Mouse (Mus musculus) G1E (cell line): ENCODE data around the gene Kcnip1.

Experiments used
- CTCF ChIP-seq: IDR thresholded peaks from 2 replicates; pipeline ENCODE4 v1.5.1; 2012; ENCODE audit warnings: low read depth, low read length, inconsistent platforms, mixed read lengths
- GATA1 ChIP-seq: IDR thresholded peaks from 2 replicates; pipeline ENCODE4 v1.6.1; 2012; ENCODE audit warnings: borderline replicate concordance, low read length, inconsistent platforms, mixed read lengths
- GATA2 ChIP-seq: IDR thresholded peaks from 2 replicates; pipeline ENCODE4 v1.6.1; 2012; ENCODE audit warnings: low read depth, low read length, inconsistent platforms, borderline replicate concordance
- POLR2AphosphoS5 ChIP-seq: IDR thresholded peaks from 2 replicates; pipeline ENCODE4 v1.6.1; 2012; ENCODE audit warnings: low read depth, low read length, inconsistent platforms; ENCODE audit not compliant: insufficient replicate concordance
- TAL1 ChIP-seq: conservative IDR thresholded peaks from 2 replicates; pipeline ENCODE4 v1.6.1; 2012; ENCODE audit warnings: low read depth, low read length, inconsistent platforms, mixed read lengths

DNA sequence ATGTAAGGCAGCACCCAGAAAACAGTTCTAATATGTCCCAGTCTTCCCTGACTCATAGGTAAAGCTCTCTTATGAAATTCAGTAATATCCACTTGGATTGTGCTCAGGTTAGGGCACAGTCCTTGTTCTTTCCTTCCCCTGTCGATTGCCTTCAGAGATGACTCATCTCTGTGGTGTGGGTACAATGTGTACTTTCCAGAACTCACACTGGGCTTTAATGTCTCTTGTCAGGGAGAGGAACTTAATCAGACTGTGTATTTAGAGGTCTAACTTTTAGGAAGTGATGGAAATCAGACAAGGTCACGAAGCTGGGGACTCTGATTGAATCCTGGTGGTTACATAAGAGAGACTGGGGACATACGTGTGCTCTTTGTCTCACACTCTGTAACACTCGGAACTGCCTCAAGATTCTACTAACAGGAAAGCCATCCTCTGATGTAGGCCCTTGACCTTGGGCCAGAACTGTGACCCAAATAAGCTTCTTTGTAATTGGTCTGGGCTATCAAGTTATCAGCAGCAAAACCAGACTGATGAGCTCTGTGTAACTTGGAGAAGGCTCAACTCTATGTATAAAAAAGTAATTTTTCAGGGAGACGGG, 110.1 kb downstream of the Kcnip1 start:
- TF ChIP-seq CTCF: no peak
- no peak for TF ChIP-seq POLR2AphosphoS5
- TF ChIP-seq TAL1: no peak
- TF ChIP-seq GATA2: no peak
- TF ChIP-seq GATA1: no peak
